Mouse (Mus musculus) lung, postnatal 14 days (tissue): ENCODE data around the gene Gm21256.
"Not testable (repeated sequence)": the region's sequence is repeated elsewhere in the genome, so short reads cannot be mapped to it uniquely, and the experiment has no call there.

Experiments
- DNase-seq: peaks from one replicate; pipeline ENCODE4 v3.0.0; 2021

The Gm21256 gene

DNA sequence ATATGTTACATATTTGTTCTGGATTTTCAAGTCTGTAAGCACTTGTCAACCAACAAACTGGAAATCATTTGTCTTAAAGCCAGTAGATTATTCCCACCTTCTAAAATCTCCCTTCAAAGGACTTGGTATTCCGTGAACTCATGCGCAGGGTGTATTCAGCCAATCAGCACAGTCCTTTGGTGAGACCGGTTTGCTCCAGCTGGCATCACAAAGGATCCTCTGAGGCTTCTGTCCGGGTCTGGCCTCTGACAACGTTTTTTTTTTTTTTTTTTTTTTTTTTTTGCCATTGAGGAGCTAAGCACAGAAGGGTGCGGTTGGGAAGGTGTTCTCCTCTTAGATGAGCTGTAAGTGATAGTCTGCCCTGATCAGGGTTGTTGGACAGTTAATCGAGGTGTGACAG lies at the start of gene Gm21256:
Gene Gm21256 (plus strand): TSS at position 301 of the 400 bp plus-strand sequence.
- not testable (repeated sequence) for DNase-seq
